Mouse (Mus musculus) liver, postnatal 0 days (tissue): Measurements from ENCODE around the gene Tmem81.

Source experiments
- CTCF ChIP-seq: sonication (generic); IDR thresholded peaks from 2 replicates; pipeline ENCODE4 v1.5.1; 2016; ENCODE audit warnings: antibody characterized with exemption, low read depth
- EP300 ChIP-seq: IDR thresholded peaks from 2 replicates; pipeline ENCODE4 v1.6.1; 2016; ENCODE audit warnings: antibody characterized with exemption, low read depth, mild to moderate bottlenecking

GRCm38 (mm10) chr1:132532521-132532920 is 26.5 kb downstream of the Tmem81 start:
- TF ChIP-seq CTCF (no peak), EP300 (no peak)
